19 mouse cellular contexts compared by ENCODE assay signal in genomic region chrX:7847845-7848244, GRCm38 (mm10). TPM values are rescaled to one million over a fixed set of nuclear protein-coding genes. Genes with fewer than 3 reads are reported as not detected.
A peak's percentile ranks its signal among the peaks of the same experiment; 100 is the strongest.
DNase-seq lines count a peak whose midpoint lies in the region; ATAC-seq and TF ChIP-seq lines count a peak whose summit lies in the region.
"Had no signal": no experiment of that assay in that cellular context is flagged by ENCODE, and none has a peak within 500 bp of the region (broad histone marks: within the 10 kb centered on the region; RNA-seq: fewer than 3 reads in every experiment).

No protein-coding gene starts in this region.

- H3K27me3 ChIP-seq in forebrain, postnatal 0 days (ENCODE audit: insufficient read depth, low read length): no peaks in the 10 kb centered on the region
- H3K27me3 ChIP-seq in forebrain, embryonic 13.5 days: no peaks in the 10 kb centered on the region
- no peaks in the 10 kb centered on the region for H3K27me3 ChIP-seq in neural tube, embryonic 14.5 days (ENCODE audit: control insufficient read depth, insufficient read depth, low read length)
- H3K27me3 ChIP-seq: embryonic facial prominence, embryonic 12.5 days; limb, embryonic 15.5 days; liver, embryonic 15.5 days; midbrain, embryonic 15.5 days had no signal

- H3K4me2 ChIP-seq in forebrain, postnatal 0 days (ENCODE audit: low read depth): no peak overlapping the region
- no peak overlapping the region for H3K4me2 ChIP-seq in forebrain, embryonic 13.5 days
- no peak overlapping the region for H3K4me2 ChIP-seq in neural tube, embryonic 14.5 days (ENCODE audit: low read depth, low read length)
- H3K4me2 ChIP-seq: embryonic facial prominence, embryonic 12.5 days; limb, embryonic 15.5 days; liver, embryonic 15.5 days; midbrain, embryonic 15.5 days had no signal

- no peak overlapping the region for H3K4me3 ChIP-seq in forebrain, postnatal 0 days (ENCODE audit: low read depth, low read length)
- H3K4me3 ChIP-seq in forebrain, embryonic 13.5 days: no peak overlapping the region
- no peak overlapping the region for H3K4me3 ChIP-seq in neural tube, embryonic 14.5 days (ENCODE audit: low read depth, low read length)
- H3K4me3 ChIP-seq: embryonic facial prominence, embryonic 12.5 days; erythroblast, embryonic 14.5 days; limb, embryonic 15.5 days; liver, embryonic 15.5 days; midbrain, embryonic 15.5 days had no signal

- no peaks in the 10 kb centered on the region for H3K36me3 ChIP-seq in forebrain, postnatal 0 days (ENCODE audit: insufficient read depth)
- H3K36me3 ChIP-seq in forebrain, embryonic 13.5 days (ENCODE audit: poor library complexity, severe bottlenecking): 0 out of 2 replicates have a peak, but pooled peaks cover 9% of the 10 kb centered on the region
- no peaks in the 10 kb centered on the region for H3K36me3 ChIP-seq in neural tube, embryonic 14.5 days (ENCODE audit: control insufficient read depth, insufficient read depth, low read length)
- H3K36me3 ChIP-seq: embryonic facial prominence, embryonic 12.5 days; midbrain, embryonic 15.5 days had no signal

- peak; percentile 45 for ATAC-seq in forebrain, postnatal 0 days
- ATAC-seq in forebrain, embryonic 13.5 days: no peak
- peak; percentile 73; the same call in 1 of the 2 replicates for ATAC-seq in neural tube, embryonic 14.5 days (ENCODE audit: low read depth)
- ATAC-seq: midbrain, embryonic 15.5 days had no signal

- TF ChIP-seq CTCF in forebrain, postnatal 0 days (IDR thresholded peaks at IDR 0.05; ENCODE audit: low read depth): no peak

- H3K27ac ChIP-seq in forebrain, postnatal 0 days (ENCODE audit: low read depth, low read length): no peak overlapping the region
- no peak overlapping the region for H3K27ac ChIP-seq in forebrain, embryonic 13.5 days
- no peak overlapping the region for H3K27ac ChIP-seq in neural tube, embryonic 14.5 days (ENCODE audit: low read depth, low read length)
- H3K27ac ChIP-seq: embryonic facial prominence, embryonic 12.5 days; limb, embryonic 15.5 days; liver, embryonic 15.5 days; midbrain, embryonic 15.5 days had no signal

- no peaks in the 10 kb centered on the region for H3K9me3 ChIP-seq in forebrain, postnatal 0 days (ENCODE audit: low read length)
- H3K9me3 ChIP-seq in forebrain, embryonic 13.5 days (replicated peaks): no peaks in the 10 kb centered on the region
- no peaks in the 10 kb centered on the region for H3K9me3 ChIP-seq in neural tube, embryonic 14.5 days (ENCODE audit: control insufficient read depth, low read length)
- H3K9me3 ChIP-seq: embryonic facial prominence, embryonic 12.5 days; limb, embryonic 15.5 days; liver, embryonic 15.5 days; midbrain, embryonic 15.5 days had no signal

- H3K4me1 ChIP-seq in forebrain, postnatal 0 days (ENCODE audit: insufficient read depth): 0 out of 2 replicates have a peak, but pooled peaks cover 3% of the 10 kb centered on the region
- H3K4me1 ChIP-seq in forebrain, embryonic 13.5 days: peaks cover 18% of the 10 kb centered on the region
- H3K4me1 ChIP-seq in neural tube, embryonic 14.5 days (ENCODE audit: control insufficient read depth, insufficient read depth, low read length): 0 out of 2 replicates have a peak, but pooled peaks cover 5% of the 10 kb centered on the region
- H3K4me1 ChIP-seq: limb, embryonic 15.5 days had no signal

- no peak overlapping the region for H3K9ac ChIP-seq in forebrain, postnatal 0 days
- H3K9ac ChIP-seq in forebrain, embryonic 13.5 days: no peak overlapping the region
- H3K9ac ChIP-seq in neural tube, embryonic 14.5 days (replicated peaks; ENCODE audit: low read depth, low read length): no peak overlapping the region
- H3K9ac ChIP-seq: embryonic facial prominence, embryonic 12.5 days; limb, embryonic 15.5 days; liver, embryonic 15.5 days; midbrain, embryonic 15.5 days had no signal

- peak; percentile 6 for DNase-seq in forebrain, postnatal 0 days
- DNase-seq in layer of hippocampus, adult 11-12 months (ENCODE audit: low spot score): peak; percentile 12
- no peak for DNase-seq in layer of hippocampus, adult 9-10 months (ENCODE audit: low spot score)
- no peak for DNase-seq in neural tube, embryonic 10.5 days (ENCODE audit: extremely low spot score, low spot score)
- DNase-seq in layer of hippocampus, adult 9-11 months: peak; percentile 21
- no peak for DNase-seq in gastrocnemius, postnatal 25 days
- DNase-seq: adrenal gland, postnatal 36 days; B cell, adult 2 months; cerebellum, adult 9-10 months; kidney, adult 8-10 months; kidney, postnatal 14 days; thymus, postnatal 36 days had no signal

- 56% methylated on average over 2 of the region's 2 CpGs for WGBS in forebrain, postnatal 0 days
- 79% methylated on average over 2 of the region's 2 CpGs for WGBS in forebrain, embryonic 13.5 days
- 59% methylated on average over 2 of the region's 2 CpGs for WGBS in neural tube, embryonic 14.5 days

RNA-seq across cellular contexts. Expression of gene Otud5, which starts 6.7 kb away (rescaled TPM):
- 73.7 and 76.8 TPM in 2 replicates for total RNA-seq in forebrain, postnatal 0 days (2014; rRNA removed)
- polyA plus RNA-seq in forebrain, postnatal 0 days (2015; fragmentation: Nextera tagmentation; extraction: Ambion mirVana): 39.6 and 40.3 TPM in 2 replicates
- 43.9 and 44.9 TPM in 2 replicates for polyA plus RNA-seq in forebrain, embryonic 13.5 days (2015; fragmentation: Nextera tagmentation; extraction: Ambion mirVana)
- 26.8 and 28.1 TPM in 2 replicates for polyA plus RNA-seq in neural tube, embryonic 14.5 days (2014; fragmentation: Nextera tagmentation; extraction: Ambion mirVana)
- total RNA-seq in gastrocnemius, postnatal 25 days (2021): 10 to 100 TPM; 14.8 to 18.2 TPM

RNA-seq across cellular contexts. Expression of gene Kcnd1, which starts 25.8 kb away (rescaled TPM):
- 2.2 and 2.6 TPM in 2 replicates for total RNA-seq in forebrain, postnatal 0 days (2014; rRNA removed)
- polyA plus RNA-seq in forebrain, postnatal 0 days (2015; fragmentation: Nextera tagmentation; extraction: Ambion mirVana): 4.1 and 4.8 TPM in 2 replicates
- 1.1 and 1.4 TPM in 2 replicates for polyA plus RNA-seq in forebrain, embryonic 13.5 days (2015; fragmentation: Nextera tagmentation; extraction: Ambion mirVana)
- 5.8 and 7.7 TPM in 2 replicates for polyA plus RNA-seq in neural tube, embryonic 14.5 days (2014; fragmentation: Nextera tagmentation; extraction: Ambion mirVana)
- total RNA-seq in gastrocnemius, postnatal 25 days (2021): under 1 TPM; 0.18 to 0.43 TPM

RNA-seq across cellular contexts. Expression of gene Pim2, which starts 30.2 kb away (rescaled TPM):
- total RNA-seq in forebrain, postnatal 0 days (2014; rRNA removed): 12.2 and 13.4 TPM in 2 replicates
- 20.3 and 21.8 TPM in 2 replicates for polyA plus RNA-seq in forebrain, postnatal 0 days (2015; fragmentation: Nextera tagmentation; extraction: Ambion mirVana)
- 13.0 and 13.3 TPM in 2 replicates for polyA plus RNA-seq in forebrain, embryonic 13.5 days (2015; fragmentation: Nextera tagmentation; extraction: Ambion mirVana)
- polyA plus RNA-seq in neural tube, embryonic 14.5 days (2014; fragmentation: Nextera tagmentation; extraction: Ambion mirVana): 20.7 and 22.9 TPM in 2 replicates
- total RNA-seq in gastrocnemius, postnatal 25 days (2021): 1 to 10 TPM; 1.5 TPM

RNA-seq across cellular contexts. Expression of gene Slc35a2, which starts 36.0 kb away (rescaled TPM):
- 36.3 and 39.1 TPM in 2 replicates for total RNA-seq in forebrain, postnatal 0 days (2014; rRNA removed)
- polyA plus RNA-seq in forebrain, postnatal 0 days (2015; fragmentation: Nextera tagmentation; extraction: Ambion mirVana): 34.5 and 40.6 TPM in 2 replicates
- 29.7 and 36.6 TPM in 2 replicates for polyA plus RNA-seq in forebrain, embryonic 13.5 days (2015; fragmentation: Nextera tagmentation; extraction: Ambion mirVana)
- 23.6 and 25.1 TPM in 2 replicates for polyA plus RNA-seq in neural tube, embryonic 14.5 days (2014; fragmentation: Nextera tagmentation; extraction: Ambion mirVana)
- 1 to 10 TPM; 7.6 to 8.1 TPM for total RNA-seq in gastrocnemius, postnatal 25 days (2021)

RNA-seq across cellular contexts. Expression of gene Pqbp1, which starts 51.2 kb away (rescaled TPM):
- 125 and 143 TPM in 2 replicates for total RNA-seq in forebrain, postnatal 0 days (2014; rRNA removed)
- 226 and 229 TPM in 2 replicates for polyA plus RNA-seq in forebrain, postnatal 0 days (2015; fragmentation: Nextera tagmentation; extraction: Ambion mirVana)
- polyA plus RNA-seq in forebrain, embryonic 13.5 days (2015; fragmentation: Nextera tagmentation; extraction: Ambion mirVana): 202 and 206 TPM in 2 replicates
- 184 and 191 TPM in 2 replicates for polyA plus RNA-seq in neural tube, embryonic 14.5 days (2014; fragmentation: Nextera tagmentation; extraction: Ambion mirVana)
- total RNA-seq in gastrocnemius, postnatal 25 days (2021): 10 to 100 TPM; 19.5 to 23.1 TPM

Comparison
In these comparisons a context has a peak if more than half of its experiments do, and no peak if none do; other contexts are left out.
1. DNase-seq: peak in forebrain, postnatal 0 days (single experiment), layer of hippocampus, adult 11-12 months (single experiment) and layer of hippocampus, adult 9-11 months (single experiment); none in layer of hippocampus, adult 9-10 months (single experiment), neural tube, embryonic 10.5 days (single experiment) and gastrocnemius, postnatal 25 days (single experiment).